In genomic region chr8:126800976-126801375, GRCm38 (mm10) we compare ENCODE assay signal across 12 mouse cellular contexts.
"Had no signal": no experiment of that assay in that cellular context is flagged by ENCODE, and none has a peak within 500 bp of the region (broad histone marks: within the 10 kb centered on the region; RNA-seq: fewer than 3 reads in every experiment).

No protein-coding gene starts in this region.

- DNase-seq: retina, postnatal 1 day; right cerebral cortex, adult 18-20 months; right cerebral cortex, postnatal 14 days; right cerebral cortex, postnatal 25 days; right cerebral cortex, postnatal 4 days; spleen, adult 18-20 months; thymus, adult 18-20 months; thymus, adult 2 months; thymus, postnatal 14 days; thymus, postnatal 25 days; thymus, postnatal 36 days; thymus, postnatal 4 days had no signal
